Mouse (Mus musculus) WW6 (cell line): ENCODE results near the gene Rabggtb.
"Not testable (repeated sequence)": the region's sequence is repeated elsewhere in the genome, so short reads cannot be mapped to it uniquely, and the experiment has no call there.

Experiments
- DNase-seq: peaks from one replicate; pipeline ENCODE4 v3.0.0-alpha.2; 2013; ENCODE audit warnings: low read depth, low spot score

The Rabggtb gene

GRCm38 (mm10) chr3:153864636-153865429, 48.0 kb downstream of the Rabggtb start:
- no peak for DNase-seq

GRCm38 (mm10) chr3:153863816-153864215, 49.0 kb downstream of the Rabggtb start:
- DNase-seq: no peak

GRCm38 (mm10) chr3:153860392-153860791, 52.4 kb downstream of the Rabggtb start:
- DNase-seq: not testable (repeated sequence)

- DNase-seq: no peak
These were observed 54.3 kb downstream of the Rabggtb start for GRCm38 (mm10) chr3:153858350-153859001.
